Mouse (Mus musculus): Measurements from ENCODE around the gene C2cd4c. TPM values are rescaled to one million over a fixed set of nuclear protein-coding genes. Genes with fewer than 3 reads are reported as not detected.

C2cd4c gene
- 0.03 TPM in 1 of 2 replicates, not detected in the other for polyA plus RNA-seq (2015; fragmentation: Nextera tagmentation; extraction: Ambion mirVana)

- Histone ChIP-seq H3K9me3 (replicated peaks; ENCODE audit: low read length) (no peaks in the 10 kb centered on the region), H3K27me3 (ENCODE audit: insufficient read depth, low read length) (peaks cover 20% of the 10 kb centered on the region; the same call in 1 of the 2 replicates), H3K4me2 (ENCODE audit: low read length) (peak within 1 kb of the TSS; percentile 98), H3K9ac (ENCODE audit: low read depth, low read length) (peak within 1 kb of the TSS; percentile 52; the same call in 1 of the 2 replicates), H3K27ac (no peak within 1 kb of the TSS), H3K4me3 (replicated peaks; ENCODE audit: low read depth, low read length) (peak within 1 kb of the TSS; percentile 47), H3K4me1 (replicated peaks; ENCODE audit: insufficient read depth, low read length) (peaks cover 10% of the 10 kb centered on the region; the same call in 1 of the 2 replicates), H3K36me3 (ENCODE audit: insufficient read depth, low read length) (no peaks in the 10 kb centered on the region)
- DNase-seq (ENCODE audit: low spot score) (peak; percentile 88), ATAC-seq (replicated peaks; ENCODE audit: low FRiP score, low read depth) (peak; percentile 87)
- no peak for TF ChIP-seq CTCF (IDR thresholded peaks at IDR 0.05; ENCODE audit: low read depth)
- WGBS = 1% methylated on average over 60 of the region's 60 CpGs
These were observed at the start of gene C2cd4c for GRCm38 (mm10) chr10:79613578-79614304. TSS of gene C2cd4c (minus strand) at chr10:79614025.

DNA sequence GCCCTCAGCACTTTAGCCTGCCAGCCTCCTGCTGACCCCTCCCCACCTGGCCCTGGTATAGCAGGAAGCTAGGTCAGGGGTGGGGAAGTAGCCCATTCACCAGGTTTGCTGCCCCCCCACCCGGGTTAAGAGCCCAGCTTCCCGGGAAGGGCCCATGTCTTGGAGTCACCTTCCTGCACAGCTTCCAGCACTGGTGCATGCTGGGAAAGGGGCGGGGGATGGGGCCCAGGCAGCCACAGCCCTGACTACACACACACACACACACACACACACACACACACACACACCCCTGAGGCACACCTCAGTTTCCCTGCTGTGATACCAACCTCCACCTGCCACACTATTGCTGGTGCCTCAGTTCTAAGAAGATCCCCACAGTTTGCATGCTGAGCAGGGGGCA lies 48.0 kb upstream of the C2cd4c start:
- Histone ChIP-seq H3K4me1 (replicated peaks; ENCODE audit: insufficient read depth, low read length) (no peaks in the 10 kb centered on the region; the same call in 1 of the 2 replicates), H3K36me3 (ENCODE audit: insufficient read depth, low read length) (no peaks in the 10 kb centered on the region), H3K27me3 (ENCODE audit: insufficient read depth, low read length) (no peaks in the 10 kb centered on the region), H3K4me2 (ENCODE audit: low read length) (no peak overlapping the region), H3K9ac (ENCODE audit: low read depth, low read length) (no peak overlapping the region), H3K27ac (no peak overlapping the region), H3K9me3 (replicated peaks; ENCODE audit: low read length) (no peaks in the 10 kb centered on the region), H3K4me3 (replicated peaks; ENCODE audit: low read depth, low read length) (no peak overlapping the region)
- WGBS = 44% methylated on average over 3 of the region's 3 CpGs
- DNase-seq (ENCODE audit: low spot score) (no peak), ATAC-seq (replicated peaks; ENCODE audit: low FRiP score, low read depth) (no peak)
- no peak for TF ChIP-seq CTCF (IDR thresholded peaks at IDR 0.05; ENCODE audit: low read depth)

DNA sequence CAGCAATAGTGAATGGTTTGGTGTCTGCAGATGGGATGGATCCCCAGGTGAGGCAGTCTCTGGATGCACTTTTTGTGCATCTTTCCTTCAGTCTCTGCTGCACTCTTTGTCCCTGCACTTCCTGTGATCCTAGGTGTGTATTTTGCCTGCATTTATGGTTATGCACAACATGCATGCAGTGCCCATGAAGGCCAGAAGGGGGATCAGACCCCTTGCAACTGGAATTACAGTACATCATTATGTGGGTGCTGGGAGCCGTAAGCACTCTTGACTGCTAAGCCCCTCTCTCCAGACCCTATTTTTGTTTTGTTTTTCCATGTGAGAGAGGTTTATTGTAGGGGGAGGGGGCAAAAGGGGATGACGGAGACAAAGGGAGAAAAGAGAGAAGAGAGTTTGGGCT lies 46.5 kb upstream of the C2cd4c start:
- Histone ChIP-seq H3K36me3 (ENCODE audit: insufficient read depth, low read length) (no peaks in the 10 kb centered on the region), H3K27ac (no peak overlapping the region), H3K9me3 (replicated peaks; ENCODE audit: low read length) (no peaks in the 10 kb centered on the region), H3K4me3 (replicated peaks; ENCODE audit: low read depth, low read length) (no peak overlapping the region), H3K4me2 (ENCODE audit: low read length) (no peak overlapping the region), H3K27me3 (ENCODE audit: insufficient read depth, low read length) (no peaks in the 10 kb centered on the region), H3K4me1 (replicated peaks; ENCODE audit: insufficient read depth, low read length) (no peaks in the 10 kb centered on the region; the same call in 1 of the 2 replicates), H3K9ac (ENCODE audit: low read depth, low read length) (no peak overlapping the region)
- TF ChIP-seq CTCF (IDR thresholded peaks at IDR 0.05; ENCODE audit: low read depth) = peak; percentile 54
- ATAC-seq (replicated peaks; ENCODE audit: low FRiP score, low read depth) = no peak
- 89% methylated on average over 2 of the region's 2 CpGs for WGBS
- no peak for DNase-seq (ENCODE audit: low spot score)

DNA sequence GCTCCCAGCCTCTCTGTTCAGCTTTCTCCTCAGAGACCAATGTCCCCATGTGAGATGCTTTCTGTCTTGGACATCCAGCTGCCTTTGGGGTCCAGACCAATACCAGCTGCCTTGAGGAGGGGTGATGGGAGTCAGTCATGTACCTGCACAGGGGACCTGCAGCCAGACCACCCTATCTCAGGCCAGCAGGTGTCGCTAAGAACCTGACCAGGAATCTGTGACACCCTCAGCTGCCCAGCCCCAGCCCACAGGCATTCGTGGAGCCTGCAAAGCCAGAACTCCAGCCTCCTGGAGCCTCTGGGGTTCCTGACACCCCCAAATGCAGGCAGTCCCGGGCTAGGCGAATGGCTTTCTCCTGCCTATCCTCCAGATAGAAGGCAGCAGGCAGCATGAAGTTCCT lies 45.0 kb upstream of the C2cd4c start:
- Histone ChIP-seq H3K36me3 (ENCODE audit: insufficient read depth, low read length) (no peaks in the 10 kb centered on the region), H3K4me3 (replicated peaks; ENCODE audit: low read depth, low read length) (no peak overlapping the region), H3K27ac (no peak overlapping the region), H3K9ac (ENCODE audit: low read depth, low read length) (no peak overlapping the region), H3K4me1 (replicated peaks; ENCODE audit: insufficient read depth, low read length) (no peaks in the 10 kb centered on the region), H3K27me3 (ENCODE audit: insufficient read depth, low read length) (no peaks in the 10 kb centered on the region), H3K9me3 (replicated peaks; ENCODE audit: low read length) (no peaks in the 10 kb centered on the region), H3K4me2 (ENCODE audit: low read length) (no peak overlapping the region)
- ATAC-seq (replicated peaks; ENCODE audit: low FRiP score, low read depth) (peak; percentile 45; the same call in 1 of the 2 replicates), DNase-seq (ENCODE audit: low spot score) (no peak)
- 22% methylated on average over 4 of the region's 4 CpGs for WGBS
- peak; percentile 65 for TF ChIP-seq CTCF (IDR thresholded peaks at IDR 0.05; ENCODE audit: low read depth)

GRCm38 (mm10) chr10:79654946-79655395 lies 41.1 kb upstream of the C2cd4c start:
- Histone ChIP-seq H3K4me3 (replicated peaks; ENCODE audit: low read depth, low read length) (no peak overlapping the region), H3K27ac (no peak overlapping the region), H3K27me3 (ENCODE audit: insufficient read depth, low read length) (no peaks in the 10 kb centered on the region), H3K36me3 (ENCODE audit: insufficient read depth, low read length) (no peaks in the 10 kb centered on the region), H3K9me3 (replicated peaks; ENCODE audit: low read length) (no peaks in the 10 kb centered on the region), H3K4me2 (ENCODE audit: low read length) (no peak overlapping the region), H3K4me1 (replicated peaks; ENCODE audit: insufficient read depth, low read length) (no peaks in the 10 kb centered on the region), H3K9ac (ENCODE audit: low read depth, low read length) (no peak overlapping the region)
- no peak for DNase-seq (ENCODE audit: low spot score)
- WGBS = 54% methylated on average over 1 of the region's 1 CpGs
- no peak; the same call in 1 of the 2 replicates for ATAC-seq (replicated peaks; ENCODE audit: low FRiP score, low read depth)
- TF ChIP-seq CTCF (IDR thresholded peaks at IDR 0.05; ENCODE audit: low read depth) = no peak

- no peak for TF ChIP-seq CTCF (IDR thresholded peaks at IDR 0.05; ENCODE audit: low read depth)
- Histone ChIP-seq H3K27me3 (ENCODE audit: insufficient read depth, low read length) (no peaks in the 10 kb centered on the region), H3K9ac (ENCODE audit: low read depth, low read length) (no peak overlapping the region), H3K27ac (no peak overlapping the region), H3K4me1 (replicated peaks; ENCODE audit: insufficient read depth, low read length) (no peaks in the 10 kb centered on the region), H3K36me3 (ENCODE audit: insufficient read depth, low read length) (no peaks in the 10 kb centered on the region), H3K4me3 (replicated peaks; ENCODE audit: low read depth, low read length) (no peak overlapping the region), H3K9me3 (replicated peaks; ENCODE audit: low read length) (no peaks in the 10 kb centered on the region), H3K4me2 (ENCODE audit: low read length) (no peak overlapping the region)
- ATAC-seq (replicated peaks; ENCODE audit: low FRiP score, low read depth) (no peak), DNase-seq (ENCODE audit: low spot score) (no peak)
- WGBS = 76% methylated on average over 7 of the region's 7 CpGs
These were observed 39.0 kb upstream of the C2cd4c start for GRCm38 (mm10) chr10:79652789-79653188.
